Mouse (Mus musculus) spleen, adult 2 months (tissue): ENCODE results near the gene Akip1.

Source experiments
- CTCF ChIP-seq: fragments of 200-500 bp; IDR thresholded peaks from 2 replicates; pipeline ENCODE4 v1.5.1; 2011; ENCODE audit warnings: mild to moderate bottlenecking, inconsistent platforms; ENCODE audit not compliant: insufficient read depth, insufficient read length, insufficient replicate concordance; ENCODE audit errors: extremely low read depth
- POLR2A ChIP-seq: fragments of 200-500 bp; IDR thresholded peaks from 2 replicates; pipeline ENCODE4 v1.6.1; 2011; ENCODE audit warnings: low read depth, low read length, inconsistent platforms

DNA sequence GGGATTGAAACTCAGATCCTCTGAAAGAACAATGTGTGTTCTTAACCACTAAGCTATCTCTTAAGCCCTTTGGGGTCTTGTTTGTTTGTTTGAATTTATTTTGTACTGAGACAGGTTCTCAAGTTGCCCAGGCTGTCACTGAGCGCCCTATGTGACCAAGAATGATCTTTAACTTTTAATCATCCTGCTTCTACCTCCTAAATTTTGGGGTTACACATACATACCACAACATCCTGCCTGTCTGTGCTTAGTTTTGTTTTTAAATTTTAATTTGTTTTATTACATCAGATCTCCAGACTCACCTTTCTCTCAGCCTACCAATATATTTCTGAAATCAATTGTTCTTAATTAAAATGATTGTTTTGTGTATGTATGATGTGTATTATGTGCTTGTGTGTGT lies 37.6 kb downstream of the Akip1 start:
- TF ChIP-seq POLR2A (no peak), CTCF (no peak)
